Mouse (Mus musculus) embryonic facial prominence, embryonic 13.5 days (tissue): ENCODE results near the gene Rad9a. TPM values are rescaled to one million over a fixed set of nuclear protein-coding genes. Genes with fewer than 3 reads are reported as not detected.

ENCODE experiments used
- ATAC-seq: fragments of 200-750 bp; cut with Nextera tagmentation; 2 replicates; pipeline ENCODE4 v1.8.0; 2017; ENCODE audit warnings: low read depth; ENCODE audit not compliant: insufficient number of reproducible peaks, insufficient read depth, low FRiP score, low TSS enrichment
- H3K27ac ChIP-seq: fragments of 300-500 bp; sonication (generic); 2 replicates; pipeline ENCODE4 v1.5.1; 2015; ENCODE audit warnings: moderate library complexity, mild to moderate bottlenecking, inconsistent platforms
- H3K27me3 ChIP-seq: fragments of 300-500 bp; sonication (generic); 2 replicates; pipeline ENCODE4 v1.6.1; 2015; ENCODE audit warnings: mild to moderate bottlenecking, inconsistent platforms
- H3K36me3 ChIP-seq: fragments of 300-500 bp; sonication (generic); 2 replicates; pipeline ENCODE4 v1.6.1; 2015; ENCODE audit warnings: mild to moderate bottlenecking, inconsistent platforms
- H3K4me1 ChIP-seq: fragments of 300-500 bp; sonication (generic); 2 replicates; pipeline ENCODE4 v1.6.1; 2015; ENCODE audit warnings: inconsistent platforms
- H3K4me2 ChIP-seq: fragments of 300-500 bp; sonication (generic); 2 replicates; pipeline ENCODE4 v1.6.1; 2015; ENCODE audit warnings: moderate library complexity, mild to moderate bottlenecking, inconsistent platforms
- H3K4me3 ChIP-seq: fragments of 300-500 bp; sonication (generic); 2 replicates; pipeline ENCODE4 v1.5.1; 2015; ENCODE audit warnings: mild to moderate bottlenecking, inconsistent platforms
- H3K9ac ChIP-seq: fragments of 300-500 bp; sonication (generic); 2 replicates; pipeline ENCODE4 v1.6.1; 2015; ENCODE audit warnings: mild to moderate bottlenecking, inconsistent platforms
- H3K9me3 ChIP-seq: fragments of 300-500 bp; sonication (generic); 2 replicates; pipeline ENCODE4 v1.6.1; 2016; ENCODE audit warnings: inconsistent platforms
- WGBS: fragments of 180-500 bp; shearing (Covaris S2); methylation state at CpG from one replicate; pipeline ENCODE4 v1.1.7; 2015; ENCODE audit warnings: mixed read lengths; 5-methylcytosine and 5-hydroxymethylcytosine counted together
- polyA plus RNA-seq: library from polyadenylated mRNA; unstranded; fragments of >200 nt; fragmentation: Nextera tagmentation; extraction: Ambion mirVana; gene quantifications from 2 replicates; pipeline ENCODE4 v1.2.1, GENCODE M21; 2015

Rad9a gene
- polyA plus RNA-seq, 1 experiment from 2014 or later = 37.3 TPM

DNA sequence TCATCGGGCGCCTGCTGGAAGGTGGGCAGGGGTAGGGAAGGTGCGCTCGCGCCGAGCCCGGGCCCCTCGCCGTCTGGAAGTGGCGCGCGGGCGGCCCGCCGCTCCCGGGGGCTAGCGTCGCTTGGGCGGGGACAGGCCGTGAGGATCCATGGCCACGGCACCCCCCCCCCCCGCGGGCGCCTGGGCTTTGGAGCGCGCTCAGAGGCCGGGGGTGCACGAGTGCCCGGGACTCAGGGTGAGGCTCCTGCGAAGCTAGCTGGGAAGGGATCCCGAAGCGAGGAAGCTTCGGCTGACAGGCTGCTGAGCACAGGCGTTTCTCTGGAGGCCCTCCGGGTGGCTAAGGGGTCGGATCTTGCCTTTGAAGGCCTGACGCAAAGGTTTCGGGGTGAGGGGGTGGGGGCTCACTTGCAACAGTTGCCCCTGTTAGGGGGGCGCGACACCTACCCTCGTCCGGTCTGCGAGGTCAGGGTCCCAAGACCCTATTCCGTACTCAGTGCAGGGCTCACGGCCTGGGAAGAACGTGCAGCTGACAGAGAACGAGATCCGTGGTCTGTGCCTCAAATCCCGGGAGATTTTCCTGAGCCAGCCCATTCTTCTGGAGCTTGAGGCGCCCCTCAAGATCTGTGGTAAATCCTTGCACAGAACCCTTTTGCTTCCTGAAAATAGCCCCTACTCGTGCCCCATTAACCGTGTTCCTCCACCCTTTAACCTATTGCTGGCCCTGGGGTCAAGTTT, 9.0 kb downstream of the Rad9a start:
- peak overlapping the region; percentile 93 for H3K27ac ChIP-seq
- WGBS = under 1% methylated on average over 46 of the region's 52 CpGs
- H3K9ac ChIP-seq = peak overlapping the region; percentile 99
- ATAC-seq = peak; percentile 50; the same call in 1 of the 2 replicates
- peak overlapping the region; percentile 95 for H3K4me2 ChIP-seq
- H3K27me3 ChIP-seq = no peaks in the 10 kb centered on the region
- H3K4me1 ChIP-seq = peaks cover 39% of the 10 kb centered on the region
- peaks cover 44% of the 10 kb centered on the region for H3K36me3 ChIP-seq
- peak overlapping the region; percentile 89 for H3K4me3 ChIP-seq
- no peaks in the 10 kb centered on the region for H3K9me3 ChIP-seq

DNA sequence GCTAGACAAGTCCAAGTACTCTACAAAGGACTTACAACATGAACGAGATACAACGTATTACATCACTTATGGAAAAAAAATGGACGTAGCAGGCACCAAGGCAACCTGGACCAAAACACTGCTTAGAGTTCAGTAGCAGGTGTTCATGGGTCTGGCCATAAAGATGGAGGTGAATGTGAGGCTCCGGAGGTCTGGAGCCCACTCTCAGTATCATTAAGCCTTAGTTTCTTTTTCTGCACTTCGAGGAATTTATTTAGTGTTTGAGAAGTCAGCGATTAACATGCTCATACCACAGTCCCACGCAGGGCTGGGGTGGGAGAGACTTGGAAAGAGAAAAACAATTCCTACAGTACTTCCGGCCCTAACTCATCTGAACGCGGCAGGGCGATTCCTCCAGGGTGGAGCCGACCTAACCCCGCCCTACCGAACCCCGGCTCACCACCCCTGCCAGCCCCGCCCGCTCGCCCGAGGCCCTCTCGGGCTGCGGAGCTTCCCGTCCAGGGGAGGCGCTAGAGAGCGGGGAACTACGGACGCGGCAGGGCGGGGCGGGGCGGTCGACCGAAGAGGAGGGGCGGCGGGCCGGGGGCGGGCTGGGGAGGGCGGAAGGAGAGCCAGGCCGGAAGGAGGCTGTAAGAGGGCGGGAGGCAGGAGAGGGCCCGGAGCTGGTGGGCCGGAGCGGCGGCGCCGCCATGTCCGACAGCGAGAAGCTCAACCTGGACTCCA, 9.8 kb downstream of the Rad9a start, which contains the start of gene Ppp1ca:
Gene Ppp1ca (plus strand): TSS at position 538 of the 723 bp plus-strand sequence.
- peaks cover 36% of the 10 kb centered on the region for H3K4me1 ChIP-seq
- WGBS = 7% methylated on average over 43 of the region's 47 CpGs
- H3K9me3 ChIP-seq = no peaks in the 10 kb centered on the region
- peak within 1 kb of the TSS; percentile 99 for H3K9ac ChIP-seq
- H3K27me3 ChIP-seq = no peaks in the 10 kb centered on the region
- ATAC-seq = peak; percentile 88
- peaks cover 36% of the 10 kb centered on the region for H3K36me3 ChIP-seq
- H3K27ac ChIP-seq = peak within 1 kb of the TSS; percentile 93
- H3K4me3 ChIP-seq = peak within 1 kb of the TSS; percentile 89
- peak within 1 kb of the TSS; percentile 95 for H3K4me2 ChIP-seq

DNA sequence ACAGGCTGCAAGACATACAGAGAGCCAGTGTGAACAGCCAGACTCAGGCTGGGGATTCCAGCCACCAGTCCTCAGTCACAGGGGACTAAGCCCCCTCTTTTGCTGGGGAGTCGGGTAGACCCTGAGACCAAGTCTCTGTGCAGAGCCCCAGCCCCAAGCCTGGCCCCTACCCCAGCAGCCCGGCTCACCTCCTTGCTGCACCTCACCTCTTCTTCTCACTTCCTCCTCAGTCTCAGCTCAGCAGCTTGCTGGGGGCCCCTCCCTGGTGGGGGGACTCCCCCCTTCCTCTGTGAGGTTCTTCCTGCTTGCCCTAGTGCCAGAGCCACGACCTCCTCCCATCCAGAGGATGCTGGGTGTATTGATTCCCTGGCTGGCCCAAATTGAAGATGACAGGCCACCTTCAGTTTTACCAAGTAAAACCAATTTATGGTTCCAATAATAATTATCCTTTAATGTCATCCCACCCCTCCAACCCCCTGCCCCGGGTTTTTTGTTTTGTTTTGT, 10.6 kb downstream of the Rad9a start, which contains the start of gene Tbc1d10c:
Gene Tbc1d10c (minus strand): TSS at position 454 of the 504 bp plus-strand sequence.
- WGBS = 60% methylated on average over 4 of the region's 4 CpGs
- Histone ChIP-seq H3K9me3 (no peaks in the 10 kb centered on the region), H3K4me1 (peaks cover 29% of the 10 kb centered on the region), H3K4me3 (peak within 1 kb of the TSS; percentile 89), H3K27ac (peak within 1 kb of the TSS; percentile 93), H3K9ac (peak within 1 kb of the TSS; percentile 99), H3K27me3 (no peaks in the 10 kb centered on the region), H3K4me2 (peak within 1 kb of the TSS; percentile 95), H3K36me3 (peaks cover 28% of the 10 kb centered on the region)
- ATAC-seq = no peak

DNA sequence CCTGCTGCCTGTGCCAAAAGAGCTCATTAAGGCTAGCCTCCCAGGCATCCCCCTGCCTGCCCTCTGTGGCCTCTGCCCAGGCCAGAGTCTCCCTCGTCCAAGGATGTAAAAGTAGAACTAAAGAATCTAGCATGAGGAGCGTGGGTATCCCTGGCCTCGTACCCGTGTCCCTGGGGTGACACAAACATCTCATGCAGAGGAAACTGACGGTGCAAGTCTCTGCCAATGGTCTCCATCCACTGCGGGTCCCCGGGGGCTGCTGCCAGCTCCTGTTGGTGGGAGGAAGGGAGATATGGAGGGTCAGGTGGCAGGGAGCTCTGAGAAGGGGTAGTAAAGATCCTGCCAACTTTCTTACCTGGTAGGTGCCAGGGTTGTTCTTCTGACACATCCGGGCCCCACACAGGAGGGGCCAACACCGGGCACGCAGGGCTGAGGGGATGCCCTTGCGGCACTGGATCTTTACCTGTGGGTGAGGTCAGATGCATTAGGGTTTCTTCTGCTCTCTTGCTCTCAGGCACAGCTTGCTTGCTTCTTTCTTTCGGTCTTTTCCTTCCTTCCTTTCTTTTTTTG, 12.3 kb downstream of the Rad9a start:
- Histone ChIP-seq H3K4me2 (no peak overlapping the region), H3K27me3 (no peaks in the 10 kb centered on the region), H3K27ac (no peak overlapping the region), H3K9ac (no peak overlapping the region), H3K9me3 (no peaks in the 10 kb centered on the region), H3K4me1 (peaks cover 36% of the 10 kb centered on the region), H3K4me3 (no peak overlapping the region), H3K36me3 (peaks cover 11% of the 10 kb centered on the region)
- WGBS = 87% methylated on average over 12 of the region's 12 CpGs
- ATAC-seq = no peak

DNA sequence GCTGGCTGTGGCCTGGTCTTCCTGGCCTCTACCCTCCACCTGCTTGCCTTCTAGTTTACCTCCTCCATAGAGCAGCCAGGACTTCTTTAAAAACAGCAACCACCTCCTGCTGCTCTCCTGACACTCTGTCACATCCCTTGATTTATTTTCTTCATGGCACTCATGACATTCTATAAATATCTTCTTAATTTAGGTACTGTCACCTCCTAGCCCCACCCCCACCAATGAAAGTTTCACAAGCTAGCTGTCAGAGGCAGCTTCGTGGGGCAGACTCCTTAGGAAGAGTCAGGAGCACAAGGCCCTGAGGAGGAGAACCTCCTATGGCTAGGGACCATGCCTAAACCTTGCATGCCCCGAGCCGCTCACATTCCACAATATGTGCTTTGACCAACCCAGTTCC, 14.2 kb downstream of the Rad9a start:
- no peak overlapping the region for H3K4me3 ChIP-seq
- no peak overlapping the region for H3K4me2 ChIP-seq
- H3K36me3 ChIP-seq = no peaks in the 10 kb centered on the region
- no peak for ATAC-seq
- H3K9me3 ChIP-seq = no peaks in the 10 kb centered on the region
- peaks cover 21% of the 10 kb centered on the region for H3K4me1 ChIP-seq
- no peaks in the 10 kb centered on the region for H3K27me3 ChIP-seq
- no peak overlapping the region for H3K9ac ChIP-seq
- WGBS = 79% methylated on average over 3 of the region's 3 CpGs
- no peak overlapping the region for H3K27ac ChIP-seq

DNA sequence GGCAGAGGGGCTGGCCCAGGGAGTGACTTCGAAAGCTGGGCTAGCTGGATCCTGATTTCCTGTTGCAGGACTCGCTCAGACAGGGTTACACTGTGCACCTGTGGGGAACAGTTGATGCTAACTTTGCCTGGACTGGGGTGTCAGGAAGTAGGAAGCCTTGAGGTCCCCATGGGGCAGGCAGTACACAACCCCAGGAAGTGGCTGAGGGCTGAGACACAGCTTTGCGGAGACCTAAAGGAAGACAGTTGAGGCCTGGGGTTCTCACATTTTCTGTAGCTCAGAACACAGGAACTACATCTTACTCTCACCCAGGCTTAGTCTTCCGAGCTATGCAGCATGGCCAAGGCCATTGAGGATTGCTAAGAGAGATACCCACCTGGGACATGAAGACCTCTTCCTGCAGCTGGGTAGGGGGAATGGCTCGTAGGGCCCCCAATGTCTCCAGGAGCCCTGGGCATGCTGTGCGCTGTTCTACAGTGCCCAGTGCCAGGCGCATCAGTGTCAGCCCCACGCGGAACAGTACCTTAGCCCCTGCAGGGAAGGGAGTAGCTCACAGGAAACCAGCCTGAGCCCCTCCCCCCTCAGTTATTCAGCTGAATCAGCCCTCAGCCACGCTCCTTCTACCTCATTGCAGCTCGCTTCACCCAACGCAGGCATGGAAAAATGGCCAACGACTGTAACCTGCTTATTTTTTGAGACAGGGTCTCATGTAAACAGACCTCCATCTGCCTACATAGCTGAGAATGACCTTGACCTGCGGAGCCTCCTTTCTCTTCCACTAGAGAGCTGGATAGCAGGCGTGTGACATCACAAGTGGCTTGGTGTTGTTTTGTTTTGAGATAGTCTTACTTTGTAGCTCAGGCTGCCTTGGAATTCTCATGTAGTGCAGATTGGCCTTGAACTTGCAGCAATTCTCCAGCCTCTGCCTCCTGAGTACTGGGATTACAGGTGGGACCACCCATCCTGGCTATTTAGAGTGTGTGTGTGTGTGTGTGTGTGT, 16.2 kb downstream of the Rad9a start:
- Histone ChIP-seq H3K27ac (0 out of 2 replicates have a peak overlapping the region, but pooled peaks have one; percentile 28), H3K27me3 (no peaks in the 10 kb centered on the region), H3K4me1 (peaks cover 14% of the 10 kb centered on the region; the same call in 1 of the 2 replicates), H3K4me2 (no peak overlapping the region), H3K36me3 (no peaks in the 10 kb centered on the region), H3K9ac (peak overlapping the region; percentile 44; the same call in 1 of the 2 replicates), H3K9me3 (no peaks in the 10 kb centered on the region), H3K4me3 (no peak overlapping the region)
- no peak for ATAC-seq
- WGBS = 50% methylated on average over 15 of the region's 15 CpGs

DNA sequence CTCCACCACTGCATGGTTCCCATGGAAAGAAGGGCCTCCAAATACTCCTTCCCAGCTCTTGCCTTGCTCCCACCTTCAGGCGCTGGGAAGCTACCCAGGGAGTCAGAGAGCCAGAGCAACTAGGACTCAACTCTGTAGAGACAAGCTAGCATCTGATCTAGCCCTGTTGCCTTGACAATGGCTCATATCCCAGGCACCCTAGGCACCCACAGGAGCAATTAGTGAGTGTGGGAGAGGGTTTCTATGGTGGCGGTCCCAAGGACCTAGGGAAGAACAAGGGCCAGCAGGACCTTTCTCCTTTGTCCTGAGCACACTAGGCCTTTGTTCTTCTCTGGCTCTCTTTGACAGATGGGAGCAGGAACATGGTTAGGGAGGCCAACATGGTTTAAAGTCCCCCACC, 17.8 kb downstream of the Rad9a start:
- H3K9ac ChIP-seq = no peak overlapping the region
- H3K36me3 ChIP-seq = no peaks in the 10 kb centered on the region
- H3K9me3 ChIP-seq = no peaks in the 10 kb centered on the region
- WGBS = 64% methylated on average over 2 of the region's 2 CpGs
- H3K27me3 ChIP-seq = no peaks in the 10 kb centered on the region
- no peak for ATAC-seq
- H3K27ac ChIP-seq = no peak overlapping the region
- H3K4me2 ChIP-seq = no peak overlapping the region
- no peak overlapping the region for H3K4me3 ChIP-seq
- H3K4me1 ChIP-seq = peaks cover 14% of the 10 kb centered on the region; the same call in 1 of the 2 replicates

DNA sequence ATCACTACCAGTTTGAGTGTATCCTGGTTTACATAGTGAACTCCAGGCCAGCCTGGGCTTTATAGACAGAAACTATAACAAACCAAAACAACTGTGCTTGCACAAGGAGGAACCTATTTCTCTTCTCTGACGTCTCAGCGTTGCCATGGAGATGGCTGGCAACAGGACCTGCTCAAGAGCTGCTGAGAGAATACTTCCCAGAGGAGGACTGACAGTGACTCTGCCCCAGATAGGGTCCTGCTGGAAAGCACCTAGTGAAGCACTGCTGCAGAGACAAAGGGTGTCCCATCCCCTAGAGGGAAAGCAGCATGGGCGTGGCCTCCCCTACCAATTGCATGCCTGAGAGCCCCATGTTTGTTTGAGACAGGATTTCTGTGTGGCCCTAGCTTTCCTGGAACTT, 19.6 kb downstream of the Rad9a start:
- Histone ChIP-seq H3K27me3 (no peaks in the 10 kb centered on the region), H3K27ac (no peak overlapping the region), H3K4me2 (no peak overlapping the region), H3K9ac (peak overlapping the region; percentile 32; the same call in 1 of the 2 replicates), H3K4me3 (no peak overlapping the region), H3K36me3 (no peaks in the 10 kb centered on the region), H3K4me1 (peaks cover 14% of the 10 kb centered on the region; the same call in 1 of the 2 replicates), H3K9me3 (no peaks in the 10 kb centered on the region)
- WGBS = 35% methylated on average over 3 of the region's 3 CpGs
- no peak for ATAC-seq

DNA sequence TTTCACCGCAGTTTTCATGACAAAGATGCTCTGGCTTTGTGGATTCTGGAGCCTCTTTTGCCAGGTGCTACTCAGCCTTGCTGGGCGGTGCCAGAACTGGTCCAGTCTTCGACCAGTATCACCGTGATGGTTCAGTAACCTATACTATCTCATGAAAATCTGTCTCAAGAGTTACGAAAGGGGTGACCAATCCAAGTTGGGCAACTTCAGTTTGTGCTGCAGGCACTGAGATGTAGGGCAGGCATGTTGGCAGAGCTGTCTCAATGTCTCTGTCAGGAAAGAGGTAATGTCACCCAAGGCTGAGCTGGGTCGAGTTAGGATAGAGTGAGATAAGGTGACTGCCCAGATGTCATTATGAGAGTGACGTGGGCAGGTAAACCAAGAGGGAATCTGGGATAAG, 21.1 kb downstream of the Rad9a start:
- Histone ChIP-seq H3K4me3 (no peak overlapping the region), H3K36me3 (no peaks in the 10 kb centered on the region), H3K4me2 (no peak overlapping the region), H3K27me3 (no peaks in the 10 kb centered on the region), H3K27ac (no peak overlapping the region), H3K4me1 (peaks cover 17% of the 10 kb centered on the region), H3K9ac (no peak overlapping the region), H3K9me3 (no peaks in the 10 kb centered on the region)
- no peak for ATAC-seq
- 85% methylated on average over 7 of the region's 7 CpGs for WGBS

DNA sequence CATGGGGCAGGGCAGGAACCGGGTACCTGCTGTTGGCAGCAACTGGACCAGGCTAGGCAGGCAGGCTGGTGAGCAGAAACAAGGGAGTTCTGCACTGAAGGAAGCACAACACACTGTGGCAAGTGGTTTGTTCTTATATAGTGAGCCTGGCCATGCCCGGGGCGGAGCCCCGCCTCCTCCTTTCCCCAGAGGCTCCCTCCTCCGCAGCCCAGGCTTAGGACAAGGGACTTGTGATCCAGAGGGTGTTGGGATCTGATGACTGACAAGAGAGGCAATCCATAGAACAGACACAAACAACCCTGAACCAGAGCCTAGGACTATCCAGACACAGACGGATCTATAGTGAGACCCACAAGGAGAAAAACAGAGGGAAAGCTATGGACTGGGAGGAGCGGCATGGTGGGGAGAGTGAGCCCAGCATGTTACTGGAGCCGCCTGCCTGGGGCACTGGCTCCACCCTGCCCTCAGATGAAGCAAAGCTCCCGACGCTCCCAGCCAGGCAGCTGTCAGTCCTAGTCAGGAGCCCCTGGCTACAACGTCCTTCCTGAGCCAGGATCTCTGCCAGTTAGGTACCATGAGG, 26.0 kb downstream of the Rad9a start, which contains the start of gene Carns1:
Gene Carns1 (minus strand): TSS at position 112 of the 580 bp plus-strand sequence.
- H3K9me3 ChIP-seq = no peaks in the 10 kb centered on the region
- ATAC-seq = peak; percentile 38
- H3K4me1 ChIP-seq = peaks cover 24% of the 10 kb centered on the region
- peak within 1 kb of the TSS; percentile 58 for H3K9ac ChIP-seq
- H3K36me3 ChIP-seq = no peaks in the 10 kb centered on the region
- peak within 1 kb of the TSS; percentile 25 for H3K4me3 ChIP-seq
- peak within 1 kb of the TSS; percentile 51 for H3K4me2 ChIP-seq
- 4% methylated on average over 11 of the region's 11 CpGs for WGBS
- H3K27ac ChIP-seq = no peak within 1 kb of the TSS; the same call in 1 of the 2 replicates
- H3K27me3 ChIP-seq = no peaks in the 10 kb centered on the region
